8 mouse cellular contexts compared by ENCODE assay signal in the genomic region with DNA sequence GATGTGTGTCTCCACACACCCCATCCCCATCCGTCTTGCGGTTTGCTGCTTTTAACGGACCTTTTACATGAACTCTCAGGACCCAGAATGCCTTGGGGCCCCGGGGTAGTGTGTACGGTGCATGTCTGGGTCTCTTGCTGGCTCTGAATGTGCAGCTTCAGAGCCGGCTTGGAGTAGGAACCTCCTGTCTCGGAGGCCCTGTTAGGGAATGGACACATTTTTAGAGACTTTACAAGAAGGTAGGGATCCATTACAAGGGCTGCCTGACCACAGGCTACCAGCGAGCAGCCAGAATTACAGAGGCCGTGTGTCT. TPM values are rescaled to one million over a fixed set of nuclear protein-coding genes. Genes with fewer than 3 reads are reported as not detected.
DNase-seq lines count a peak whose midpoint lies in the region; ATAC-seq and TF ChIP-seq lines count a peak whose summit lies in the region.

No protein-coding gene starts in this region.

- no peaks in the 10 kb centered on the region for H3K9me3 ChIP-seq in intestine, embryonic 15.5 days
- no peaks in the 10 kb centered on the region for H3K9me3 ChIP-seq in intestine, postnatal 0 days (ENCODE audit: control insufficient read depth)
- H3K9me3 ChIP-seq in liver, embryonic 16.5 days (replicated peaks; ENCODE audit: control insufficient read depth, low read length): no peaks in the 10 kb centered on the region
- H3K9me3 ChIP-seq in stomach, postnatal 0 days (ENCODE audit: control insufficient read depth, low read length): no peaks in the 10 kb centered on the region

- H3K4me3 ChIP-seq in intestine, embryonic 15.5 days (replicated peaks): no peak overlapping the region
- no peak overlapping the region for H3K4me3 ChIP-seq in intestine, postnatal 0 days (ENCODE audit: low read depth, low read length)
- H3K4me3 ChIP-seq in liver, embryonic 16.5 days (ENCODE audit: low read depth, low read length): no peak overlapping the region
- no peak overlapping the region for H3K4me3 ChIP-seq in stomach, postnatal 0 days (ENCODE audit: low read depth, low read length)

- no peaks in the 10 kb centered on the region for H3K36me3 ChIP-seq in intestine, embryonic 15.5 days
- H3K36me3 ChIP-seq in intestine, postnatal 0 days (ENCODE audit: control insufficient read depth, insufficient read depth): no peaks in the 10 kb centered on the region
- no peaks in the 10 kb centered on the region for H3K36me3 ChIP-seq in liver, embryonic 16.5 days (ENCODE audit: control insufficient read depth, insufficient read depth)
- H3K36me3 ChIP-seq in stomach, postnatal 0 days (ENCODE audit: control insufficient read depth, insufficient read depth, low read length): no peaks in the 10 kb centered on the region

- H3K27me3 ChIP-seq in intestine, embryonic 15.5 days (replicated peaks): no peaks in the 10 kb centered on the region
- no peaks in the 10 kb centered on the region for H3K27me3 ChIP-seq in intestine, postnatal 0 days (replicated peaks; ENCODE audit: control insufficient read depth, insufficient read depth, low read length)
- no peaks in the 10 kb centered on the region for H3K27me3 ChIP-seq in liver, embryonic 16.5 days (ENCODE audit: control insufficient read depth, insufficient read depth, low read depth, low read length)
- no peaks in the 10 kb centered on the region for H3K27me3 ChIP-seq in stomach, postnatal 0 days (ENCODE audit: control insufficient read depth, insufficient read depth, low read length)

- no peak overlapping the region for H3K4me2 ChIP-seq in intestine, embryonic 15.5 days (replicated peaks)
- no peak overlapping the region for H3K4me2 ChIP-seq in intestine, postnatal 0 days (replicated peaks; ENCODE audit: low read depth)
- H3K4me2 ChIP-seq in liver, embryonic 16.5 days (ENCODE audit: low read depth, low read length): no peak overlapping the region
- H3K4me2 ChIP-seq in stomach, postnatal 0 days (replicated peaks; ENCODE audit: low read depth): no peak overlapping the region

- peaks cover 32% of the 10 kb centered on the region for H3K4me1 ChIP-seq in intestine, embryonic 15.5 days (replicated peaks)
- peaks cover 4% of the 10 kb centered on the region; the same call in 1 of the 2 replicates for H3K4me1 ChIP-seq in intestine, postnatal 0 days (replicated peaks; ENCODE audit: control insufficient read depth, insufficient read depth, low read length)
- H3K4me1 ChIP-seq in liver, embryonic 16.5 days (ENCODE audit: control insufficient read depth, low read depth, low read length): peaks cover 34% of the 10 kb centered on the region
- no peaks in the 10 kb centered on the region for H3K4me1 ChIP-seq in stomach, postnatal 0 days (replicated peaks; ENCODE audit: control insufficient read depth, insufficient read depth)

- 0 out of 2 replicates have a peak overlapping the region, but pooled peaks have one; percentile 18 for H3K27ac ChIP-seq in intestine, embryonic 15.5 days
- no peak overlapping the region for H3K27ac ChIP-seq in intestine, postnatal 0 days (ENCODE audit: low read depth, low read length)
- H3K27ac ChIP-seq in liver, embryonic 16.5 days (ENCODE audit: low read length): peak overlapping the region; percentile 76
- H3K27ac ChIP-seq in stomach, postnatal 0 days (replicated peaks): no peak overlapping the region

- no peak for TF ChIP-seq CTCF in intestine, postnatal 0 days (IDR thresholded peaks at IDR 0.05; ENCODE audit: low read depth)
- TF ChIP-seq CTCF in stomach, postnatal 0 days (IDR thresholded peaks at IDR 0.05; ENCODE audit: low read depth): no peak

- no peak for TF ChIP-seq EP300 in stomach, postnatal 0 days (optimal IDR thresholded peaks at IDR 0.05)

- 33% methylated on average over 9 of the region's 9 CpGs for WGBS in intestine, embryonic 15.5 days
- WGBS in intestine, postnatal 0 days: 41% methylated on average over 9 of the region's 9 CpGs
- 21% methylated on average over 9 of the region's 9 CpGs for WGBS in liver, embryonic 16.5 days (ENCODE audit: insufficient replicate concordance)
- 30% methylated on average over 9 of the region's 9 CpGs for WGBS in stomach, postnatal 0 days

- no peak overlapping the region for H3K9ac ChIP-seq in intestine, embryonic 15.5 days
- no peak overlapping the region for H3K9ac ChIP-seq in intestine, postnatal 0 days (ENCODE audit: low read depth, low read length)
- H3K9ac ChIP-seq in liver, embryonic 16.5 days (ENCODE audit: low read depth, low read length): no peak overlapping the region; the same call in 1 of the 2 replicates
- H3K9ac ChIP-seq in stomach, postnatal 0 days (ENCODE audit: low read length): no peak overlapping the region

- no peak for DNase-seq in stomach, postnatal 0 days (ENCODE audit: low spot score)
- DNase-seq in cerebellum, adult 9-10 months: no peak
- no peak for DNase-seq in urinary bladder, postnatal 25 days (ENCODE audit: low spot score)
- DNase-seq in gastrocnemius, adult 8-10 months (ENCODE audit: low spot score in 2 of 2): no peak

- ATAC-seq in intestine, embryonic 15.5 days: peak; percentile 27; the same call in 1 of the 2 replicates
- no peak for ATAC-seq in intestine, postnatal 0 days
- peak; percentile 59 for ATAC-seq in common myeloid progenitor, adult 5-6 weeks (replicated peaks; ENCODE audit: low read depth, poor library complexity, severe bottlenecking)
- ATAC-seq in liver, embryonic 16.5 days (ENCODE audit: low read depth): no peak
- ATAC-seq in stomach, postnatal 0 days (ENCODE audit: low FRiP score, low TSS enrichment): 0 out of 2 replicates have a peak, but pooled peaks have one; percentile 7

RNA-seq across cellular contexts. Expression of gene Parvg, which starts 10.3 kb away (rescaled TPM):
- polyA plus RNA-seq in intestine, embryonic 15.5 days (2015; fragmentation: Nextera tagmentation; extraction: Ambion mirVana): 3.0 and 3.8 TPM in 2 replicates
- polyA plus RNA-seq in intestine, postnatal 0 days (2015; fragmentation: Nextera tagmentation; extraction: Ambion mirVana): 1.1 and 1.2 TPM in 2 replicates
- 172 and 201 TPM in 2 replicates for total RNA-seq in common myeloid progenitor, adult 5-6 weeks (2017)
- polyA plus RNA-seq in liver, embryonic 16.5 days (2015; fragmentation: Nextera tagmentation; extraction: Ambion mirVana): 12.9 and 14.8 TPM in 2 replicates
- polyA plus RNA-seq in stomach, postnatal 0 days (2015; fragmentation: Nextera tagmentation; extraction: Ambion mirVana): 1.3 TPM in 2 replicates
- under 1 TPM; 0.16 to 0.47 (median 0.22) TPM for total RNA-seq in gastrocnemius, adult 8-10 months (2022)

Comparison
In these comparisons a context has a peak if more than half of its experiments do, and no peak if none do; other contexts are left out.
1. ATAC-seq: peak in intestine, embryonic 15.5 days (single experiment), common myeloid progenitor, adult 5-6 weeks (single experiment) and stomach, postnatal 0 days (single experiment); none in intestine, postnatal 0 days (single experiment) and liver, embryonic 16.5 days (single experiment).
2. H3K27ac ChIP-seq: peak in intestine, embryonic 15.5 days (single experiment) and liver, embryonic 16.5 days (single experiment); none in intestine, postnatal 0 days (single experiment) and stomach, postnatal 0 days (single experiment).